In genomic region chrX:53270063-53270432, GRCm38 (mm10) we compare ENCODE assay signal across 7 mouse cellular contexts. TPM values are rescaled to one million over a fixed set of nuclear protein-coding genes. Genes with fewer than 3 reads are reported as not detected.
DNase-seq lines count a peak whose midpoint lies in the region; ATAC-seq and TF ChIP-seq lines count a peak whose summit lies in the region.

No protein-coding gene starts in this region.

- DNase-seq in lung, postnatal 4 days: no peak
- no peak for DNase-seq in adrenal gland, postnatal 4 days (ENCODE audit: low spot score in 2 of 2)
- no peak for DNase-seq in urinary bladder, postnatal 14 days (ENCODE audit: low spot score)

- no peak overlapping the region for H3K9ac ChIP-seq in lung, embryonic 16.5 days (ENCODE audit: low read length)
- H3K9ac ChIP-seq in forebrain, embryonic 12.5 days: no peak overlapping the region
- H3K9ac ChIP-seq in limb, embryonic 13.5 days: no peak overlapping the region

- ATAC-seq in lung, embryonic 16.5 days (ENCODE audit: low read depth): peak; percentile 13; the same call in 1 of the 2 replicates
- ATAC-seq in forebrain, embryonic 12.5 days (ENCODE audit: low FRiP score): 0 out of 2 replicates have a peak, but pooled peaks have one; percentile 27
- no peak for ATAC-seq in limb, embryonic 13.5 days (ENCODE audit: low FRiP score, low read depth)

- H3K27me3 ChIP-seq in lung, embryonic 16.5 days (ENCODE audit: control insufficient read depth, insufficient read depth, low read depth, low read length): no peaks in the 10 kb centered on the region
- no peaks in the 10 kb centered on the region for H3K27me3 ChIP-seq in forebrain, embryonic 12.5 days
- no peaks in the 10 kb centered on the region for H3K27me3 ChIP-seq in limb, embryonic 13.5 days
- H3K27me3 ChIP-seq in small intestine, adult 2 months (ENCODE audit: control insufficient read depth, insufficient read depth, low read length): no peaks in the 10 kb centered on the region

- no peaks in the 10 kb centered on the region for H3K36me3 ChIP-seq in lung, embryonic 16.5 days (ENCODE audit: control insufficient read depth, insufficient read depth, low read length)
- no peaks in the 10 kb centered on the region for H3K36me3 ChIP-seq in forebrain, embryonic 12.5 days (replicated peaks)
- H3K36me3 ChIP-seq in limb, embryonic 13.5 days: no peaks in the 10 kb centered on the region
- H3K36me3 ChIP-seq in small intestine, adult 2 months (ENCODE audit: control insufficient read depth, insufficient read depth, low read length): no peaks in the 10 kb centered on the region

- peak overlapping the region; percentile 66 for H3K4me3 ChIP-seq in lung, embryonic 16.5 days (ENCODE audit: low read length)
- H3K4me3 ChIP-seq in forebrain, embryonic 12.5 days (replicated peaks): peak overlapping the region; percentile 57
- peak overlapping the region; percentile 60 for H3K4me3 ChIP-seq in limb, embryonic 13.5 days
- peak overlapping the region; percentile 96 for H3K4me3 ChIP-seq in small intestine, adult 2 months (ENCODE audit: low read depth, low read length)

- H3K9me3 ChIP-seq in lung, embryonic 16.5 days (ENCODE audit: control insufficient read depth, low read length): no peaks in the 10 kb centered on the region
- no peaks in the 10 kb centered on the region for H3K9me3 ChIP-seq in forebrain, embryonic 12.5 days
- no peaks in the 10 kb centered on the region for H3K9me3 ChIP-seq in limb, embryonic 13.5 days

- WGBS in lung, embryonic 16.5 days: 12% methylated on average over 10 of the region's 10 CpGs
- WGBS in forebrain, embryonic 12.5 days: 24% methylated on average over 10 of the region's 10 CpGs
- 19% methylated on average over 10 of the region's 10 CpGs for WGBS in limb, embryonic 13.5 days
- WGBS in small intestine, adult 2 months: 12% methylated on average over 10 of the region's 10 CpGs

- peak overlapping the region; percentile 59; the same call in 1 of the 2 replicates for H3K27ac ChIP-seq in lung, embryonic 16.5 days (ENCODE audit: low read length)
- H3K27ac ChIP-seq in forebrain, embryonic 12.5 days: no peak overlapping the region
- H3K27ac ChIP-seq in limb, embryonic 13.5 days: no peak overlapping the region
- no peak overlapping the region for H3K27ac ChIP-seq in small intestine, adult 2 months (ENCODE audit: insufficient read depth, low read depth, low read length)

- TF ChIP-seq CTCF in small intestine, adult 2 months (IDR thresholded peaks at IDR 0.05; ENCODE audit: extremely low read depth, insufficient read length, insufficient replicate concordance, low read depth, low read length): no peak

- H3K4me1 ChIP-seq in lung, embryonic 16.5 days (replicated peaks; ENCODE audit: control insufficient read depth, insufficient read depth, low read length): 0 out of 2 replicates have a peak, but pooled peaks cover 2% of the 10 kb centered on the region
- H3K4me1 ChIP-seq in forebrain, embryonic 12.5 days: peaks cover 5% of the 10 kb centered on the region
- no peaks in the 10 kb centered on the region for H3K4me1 ChIP-seq in limb, embryonic 13.5 days
- no peaks in the 10 kb centered on the region for H3K4me1 ChIP-seq in small intestine, adult 2 months (ENCODE audit: control insufficient read depth, insufficient read depth, insufficient read length, low read length)

- TF ChIP-seq POLR2A in small intestine, adult 2 months (IDR thresholded peaks at IDR 0.05; ENCODE audit: low read depth, low read length): no peak

- H3K4me2 ChIP-seq in lung, embryonic 16.5 days (ENCODE audit: low read depth, low read length): peak overlapping the region; percentile 74
- H3K4me2 ChIP-seq in forebrain, embryonic 12.5 days: peak overlapping the region; percentile 44
- H3K4me2 ChIP-seq in limb, embryonic 13.5 days (replicated peaks): peak overlapping the region; percentile 54

RNA-seq across cellular contexts. Expression of gene Fam122b, which starts 0.4 kb away (rescaled TPM):
- 13.6 and 15.7 TPM in 2 replicates for polyA plus RNA-seq in lung, embryonic 16.5 days (2015; fragmentation: Nextera tagmentation; extraction: Ambion mirVana)
- polyA plus RNA-seq in forebrain, embryonic 12.5 days (2016; fragmentation: Nextera tagmentation; extraction: Ambion mirVana): 7.0 and 7.6 TPM in 2 replicates
- 11.3 and 11.7 TPM in 2 replicates for polyA plus RNA-seq in limb, embryonic 13.5 days (2015; fragmentation: Nextera tagmentation; extraction: Ambion mirVana)
- polyA plus RNA-seq in small intestine, adult 2 months (2012; rRNA removed): 0.89 and 2.0 TPM in 2 replicates
- 10 to 100 TPM; 13.6 to 16.3 TPM for total RNA-seq in adrenal gland, postnatal 4 days (2021)

RNA-seq across cellular contexts. Expression of gene Fam122c, which starts 3.2 kb away (rescaled TPM):
- polyA plus RNA-seq in lung, embryonic 16.5 days (2015; fragmentation: Nextera tagmentation; extraction: Ambion mirVana): not detected in 2 replicates
- polyA plus RNA-seq in forebrain, embryonic 12.5 days (2016; fragmentation: Nextera tagmentation; extraction: Ambion mirVana): not detected in 2 replicates
- not detected in 2 replicates for polyA plus RNA-seq in limb, embryonic 13.5 days (2015; fragmentation: Nextera tagmentation; extraction: Ambion mirVana)
- polyA plus RNA-seq in small intestine, adult 2 months (2012; rRNA removed): not detected in 2 replicates
- total RNA-seq in adrenal gland, postnatal 4 days (2021): not detected

RNA-seq across cellular contexts. Expression of gene Plac1, which starts 30.1 kb away (rescaled TPM):
- polyA plus RNA-seq in lung, embryonic 16.5 days (2015; fragmentation: Nextera tagmentation; extraction: Ambion mirVana): 19.5 and 21.1 TPM in 2 replicates
- polyA plus RNA-seq in forebrain, embryonic 12.5 days (2016; fragmentation: Nextera tagmentation; extraction: Ambion mirVana): 0.97 and 1.1 TPM in 2 replicates
- polyA plus RNA-seq in limb, embryonic 13.5 days (2015; fragmentation: Nextera tagmentation; extraction: Ambion mirVana): 13.3 and 14.5 TPM in 2 replicates
- polyA plus RNA-seq in small intestine, adult 2 months (2012; rRNA removed): not detected in 2 replicates
- under 1 TPM; 0.40 to 0.56 TPM for total RNA-seq in adrenal gland, postnatal 4 days (2021)
